Mouse (Mus musculus): Measurements from ENCODE around the gene Hist1h3c.
A peak's percentile ranks its signal among the peaks of the same experiment; 100 is the strongest.
"Not testable (repeated sequence)": the region's sequence is repeated elsewhere in the genome, so short reads cannot be mapped to it uniquely, and the experiment has no call there.

The Hist1h3c gene

GRCm38 (mm10) chr13:23705751-23706356, 39.5 kb downstream of the Hist1h3c start:
- no peak for DNase-seq (ENCODE audit: low read depth, low spot score)

GRCm38 (mm10) chr13:23702801-23703200, 42.6 kb downstream of the Hist1h3c start:
- not testable (repeated sequence) for DNase-seq (ENCODE audit: low read depth, low spot score)

GRCm38 (mm10) chr13:23702220-23702619, 43.2 kb downstream of the Hist1h3c start:
- no peak for DNase-seq (ENCODE audit: low read depth, low spot score)

- DNase-seq (ENCODE audit: low read depth, low spot score), result peak; percentile 91
Observed at GRCm38 (mm10) chr13:23700786-23701520, 44.4 kb downstream of the Hist1h3c start.

DNA sequence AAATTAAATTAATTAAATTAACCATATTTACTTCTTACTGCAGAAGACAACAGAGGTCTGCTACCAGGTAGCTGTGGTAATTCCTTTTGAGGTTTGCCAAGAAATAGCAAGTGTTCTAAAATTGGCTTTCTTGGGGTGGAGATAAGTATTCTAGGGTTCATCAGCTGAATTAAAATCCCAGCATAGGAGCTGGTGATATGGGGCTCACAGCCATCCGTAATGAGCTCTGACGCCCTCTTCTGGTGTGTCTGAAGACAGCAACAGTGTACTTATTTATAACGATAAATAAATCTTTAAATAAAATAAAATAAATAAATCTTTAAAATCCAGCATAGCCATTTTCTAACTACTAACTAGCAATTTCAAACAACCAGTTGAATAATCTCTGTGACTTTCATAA, 45.6 kb downstream of the Hist1h3c start:
- no peak for DNase-seq (ENCODE audit: low read depth, low spot score)

DNA sequence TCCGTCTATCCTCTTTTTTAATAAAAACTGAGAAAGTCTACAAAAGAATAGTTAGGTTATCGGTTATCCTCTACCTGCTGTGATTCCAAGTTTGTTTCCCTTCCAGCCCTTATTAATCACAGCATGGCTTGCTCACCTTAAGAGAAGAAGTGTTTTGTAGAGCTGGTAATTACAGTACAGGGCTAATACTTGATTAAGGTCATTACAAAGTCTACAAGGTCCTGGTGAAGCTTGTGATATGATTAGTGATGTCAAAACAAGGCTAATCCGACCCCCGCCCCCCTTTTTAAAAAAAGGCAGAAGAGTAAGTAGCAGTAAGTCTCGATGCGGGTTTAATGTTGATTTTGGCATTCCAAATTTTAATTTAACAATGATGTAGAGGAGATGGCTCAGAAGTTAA, 46.4 kb downstream of the Hist1h3c start:
- DNase-seq (ENCODE audit: low read depth, low spot score), result no peak

DNA sequence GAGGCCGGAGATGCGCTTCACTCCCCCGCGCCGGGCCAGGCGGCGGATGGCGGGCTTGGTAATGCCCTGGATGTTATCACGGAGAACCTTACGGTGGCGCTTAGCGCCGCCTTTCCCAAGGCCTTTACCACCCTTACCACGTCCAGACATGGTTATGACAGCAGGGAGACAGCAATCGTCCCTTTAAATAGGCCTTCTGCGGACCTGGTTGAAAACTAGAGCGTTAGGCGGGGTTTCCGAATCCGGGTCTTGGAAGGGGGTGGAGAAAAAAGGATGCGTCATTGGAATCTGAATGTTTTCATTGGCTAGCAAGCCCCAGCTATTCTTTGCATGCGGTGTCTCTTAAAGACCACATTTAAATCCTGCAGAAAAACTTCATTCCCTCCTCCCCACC, 47.1 kb downstream of the Hist1h3c start, which contains the start of gene Hist1h4c:
Gene Hist1h4c, minus strand, starts transcription at position 155 of the 394 bp plus-strand sequence.
- peak; percentile 97 for DNase-seq (ENCODE audit: low read depth, low spot score)

DNA sequence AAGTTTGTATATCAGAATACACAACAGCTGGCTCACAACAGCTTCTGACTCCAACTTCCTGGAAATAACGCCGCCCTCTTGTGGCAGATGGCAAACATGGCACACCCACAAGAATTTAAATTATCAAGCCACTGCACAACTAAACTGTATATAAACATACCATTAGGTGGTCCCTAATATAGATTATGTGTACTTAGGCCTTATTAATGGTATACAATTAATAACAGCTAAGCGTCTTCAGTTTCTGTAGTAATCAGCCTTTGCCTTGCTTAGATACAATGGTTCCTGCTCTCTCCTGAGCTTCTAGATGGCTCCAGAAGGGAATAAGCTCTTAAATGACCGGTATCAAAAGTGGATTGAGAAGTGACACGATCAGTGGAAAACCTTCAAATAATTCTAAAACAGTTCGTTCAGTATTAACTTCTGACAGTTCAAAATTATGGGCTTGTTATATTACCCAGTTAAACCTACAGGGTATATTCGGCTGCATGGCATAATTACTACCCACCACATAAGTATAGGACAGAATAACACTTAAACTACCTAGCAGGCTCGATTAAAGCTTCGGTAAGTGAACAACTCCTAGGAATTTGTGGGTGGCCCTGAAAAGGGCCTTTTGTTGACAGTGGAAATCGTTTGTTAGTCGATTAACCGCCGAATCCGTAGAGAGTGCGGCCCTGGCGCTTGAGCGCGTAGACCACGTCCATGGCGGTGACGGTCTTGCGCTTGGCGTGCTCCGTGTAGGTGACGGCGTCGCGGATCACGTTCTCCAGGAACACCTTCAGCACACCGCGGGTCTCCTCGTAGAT, 47.7 kb downstream of the Hist1h3c start:
- peak; percentile 82 for DNase-seq (ENCODE audit: low read depth, low spot score)

GRCm38 (mm10) chr13:23696061-23696474, 49.3 kb downstream of the Hist1h3c start:
- DNase-seq (ENCODE audit: low read depth, low spot score), result peak; percentile 78

DNA sequence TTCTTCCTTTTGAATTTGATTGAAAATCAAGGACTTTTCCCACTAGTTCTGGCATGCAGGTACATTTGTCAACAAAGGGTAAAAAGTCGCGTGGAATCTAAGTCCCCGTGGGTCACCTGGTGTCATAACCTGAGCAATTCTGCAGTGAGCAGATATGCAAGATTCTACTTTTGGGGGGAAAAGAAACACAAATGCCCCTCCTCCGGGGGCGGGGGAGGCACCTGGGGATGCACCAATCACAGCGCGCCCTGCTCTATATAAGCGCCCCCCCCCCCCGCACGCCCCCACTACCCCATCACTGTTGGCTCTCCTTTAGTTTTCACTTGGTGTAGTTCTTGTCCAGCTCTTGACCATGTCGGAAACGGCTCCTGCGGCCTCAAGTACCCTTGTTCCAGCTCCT, 49.9 kb downstream of the Hist1h3c start, which contains the start of gene Hist1h1t:
Gene Hist1h1t, plus strand, starts transcription at position 301 of the 400 bp plus-strand sequence.
- DNase-seq (ENCODE audit: low read depth, low spot score), result no peak
